Mouse (Mus musculus): Measurements from ENCODE around the gene Rfx4. TPM values are rescaled to one million over a fixed set of nuclear protein-coding genes. Genes with fewer than 3 reads are reported as not detected.
A peak's percentile ranks its signal among the peaks of the same experiment; 100 is the strongest.

The Rfx4 gene
- polyA plus RNA-seq, 1 experiment from 2014 or later: not detected

DNA sequence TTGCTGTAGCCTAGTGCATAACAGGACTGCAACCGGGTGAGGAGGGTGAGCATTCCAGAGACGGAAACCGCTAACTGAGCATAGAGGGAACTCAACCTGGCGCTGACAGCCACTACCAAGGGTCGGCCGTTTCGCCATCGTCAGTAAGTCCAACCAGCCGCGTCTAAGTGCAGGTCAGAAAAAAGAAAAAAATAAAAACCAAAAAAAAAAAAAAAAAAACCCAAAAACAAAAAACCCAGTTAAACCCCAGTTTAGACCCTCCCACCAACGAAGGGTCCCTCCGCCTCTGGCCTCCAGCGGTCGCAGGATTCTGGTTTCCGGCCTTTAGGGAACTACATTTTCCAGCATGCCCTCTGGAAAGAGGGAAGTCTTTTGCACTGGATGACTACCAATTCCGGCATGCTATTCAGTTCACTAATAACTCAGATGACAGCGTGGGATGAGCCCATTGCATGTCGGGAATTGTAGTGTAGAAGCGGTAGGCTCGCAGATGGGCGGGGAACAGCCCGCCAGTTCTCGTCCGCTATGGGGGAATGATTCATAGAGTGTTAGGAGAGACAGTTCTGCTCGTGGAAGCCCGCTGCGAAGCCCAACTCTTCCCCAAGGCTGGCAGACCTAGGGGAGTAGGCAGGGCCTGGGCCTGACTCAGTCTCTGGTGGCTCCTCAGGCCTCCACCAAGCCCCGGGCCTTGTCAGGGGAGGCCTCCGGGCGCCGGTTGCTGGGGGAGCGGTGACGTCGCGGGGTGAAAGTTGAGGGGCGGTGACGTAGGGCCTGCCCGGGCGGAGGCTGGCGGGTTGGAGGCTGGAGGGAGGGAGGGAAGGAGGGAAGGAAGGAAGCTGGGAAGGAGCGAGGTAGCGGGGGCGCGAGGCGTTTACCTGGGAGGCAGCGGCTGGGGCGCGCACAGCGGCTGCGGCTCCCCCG lies 161.2 kb downstream of the Rfx4 start, which contains the start of gene Ric8b:
Ric8b (plus strand) TSS at position 807 of the 921 bp plus-strand sequence.
- ATAC-seq (ENCODE audit: low FRiP score, low TSS enrichment): peak; percentile 99
- Histone ChIP-seq H3K4me2 (replicated peaks; ENCODE audit: low read depth) (peak within 1 kb of the TSS; percentile 75), H3K27me3 (ENCODE audit: control insufficient read depth, insufficient read depth, low read length) (no peaks in the 10 kb centered on the region), H3K27ac (replicated peaks) (peak within 1 kb of the TSS; percentile 95), H3K4me3 (ENCODE audit: low read depth, low read length) (peak within 1 kb of the TSS; percentile 69), H3K36me3 (ENCODE audit: control insufficient read depth, insufficient read depth, low read length) (no peaks in the 10 kb centered on the region), H3K9me3 (ENCODE audit: control insufficient read depth, low read length) (no peaks in the 10 kb centered on the region), H3K9ac (ENCODE audit: low read length) (peak within 1 kb of the TSS; percentile 79), H3K4me1 (replicated peaks; ENCODE audit: control insufficient read depth, insufficient read depth) (no peaks in the 10 kb centered on the region)
- TF ChIP-seq EP300 (optimal IDR thresholded peaks at IDR 0.05) (peak; percentile 84), CTCF (IDR thresholded peaks at IDR 0.05; ENCODE audit: low read depth) (peak; percentile 16; the same call in 1 of the 2 replicates)
- under 1% methylated on average over 45 of the region's 51 CpGs for WGBS
- peak; percentile 96 for DNase-seq (ENCODE audit: low spot score)

DNA sequence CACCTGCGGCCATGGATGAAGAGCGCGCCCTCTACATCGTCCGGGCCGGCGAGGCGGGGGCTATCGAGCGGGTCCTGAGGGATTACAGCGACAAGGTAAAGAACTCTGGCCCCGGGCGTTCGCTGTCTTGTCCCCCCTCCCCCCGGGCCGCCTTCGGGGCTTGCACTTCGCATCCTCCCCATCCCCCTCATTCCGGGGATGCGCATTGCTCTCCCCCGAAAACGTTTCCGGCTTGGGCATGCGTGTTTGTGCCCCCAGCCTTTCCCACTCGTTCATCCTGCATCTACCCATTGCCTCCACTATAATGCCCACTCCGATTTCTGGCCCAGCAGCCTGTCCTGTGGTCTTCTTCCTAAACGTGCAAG lies 161.9 kb downstream of the Rfx4 start:
- no peak; the same call in 1 of the 2 replicates for ATAC-seq (ENCODE audit: low FRiP score, low TSS enrichment)
- Histone ChIP-seq H3K9me3 (ENCODE audit: control insufficient read depth, low read length) (no peaks in the 10 kb centered on the region), H3K27ac (replicated peaks) (peak overlapping the region; percentile 95), H3K4me3 (ENCODE audit: low read depth, low read length) (peak overlapping the region; percentile 69), H3K9ac (ENCODE audit: low read length) (peak overlapping the region; percentile 79), H3K4me2 (replicated peaks; ENCODE audit: low read depth) (peak overlapping the region; percentile 75), H3K27me3 (ENCODE audit: control insufficient read depth, insufficient read depth, low read length) (no peaks in the 10 kb centered on the region), H3K36me3 (ENCODE audit: control insufficient read depth, insufficient read depth, low read length) (no peaks in the 10 kb centered on the region), H3K4me1 (replicated peaks; ENCODE audit: control insufficient read depth, insufficient read depth) (no peaks in the 10 kb centered on the region)
- no peak for DNase-seq (ENCODE audit: low spot score)
- no peak for TF ChIP-seq CTCF (IDR thresholded peaks at IDR 0.05; ENCODE audit: low read depth)
- no peak for TF ChIP-seq EP300 (optimal IDR thresholded peaks at IDR 0.05)
- 0% methylated on average over 18 of the region's 27 CpGs for WGBS

DNA sequence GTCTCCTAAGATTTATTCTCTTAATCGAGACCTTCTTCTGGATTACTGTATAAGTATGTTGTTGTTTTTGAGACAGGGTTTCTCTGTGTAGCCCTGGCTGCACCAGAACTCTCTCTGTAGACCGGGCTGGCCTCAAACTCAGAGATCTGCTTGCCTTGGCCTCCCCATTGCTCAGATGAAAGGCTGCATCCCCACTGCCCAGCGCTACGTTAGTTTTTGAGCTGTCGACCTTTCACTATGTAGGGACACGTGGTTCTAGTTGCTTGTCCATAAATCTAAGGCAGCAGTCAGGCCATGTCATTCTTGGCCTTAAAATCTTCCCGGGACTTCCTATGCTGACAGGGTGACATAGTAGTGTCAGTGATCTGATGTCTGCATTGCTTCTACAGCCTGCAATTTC lies 170.5 kb downstream of the Rfx4 start:
- H3K27me3 ChIP-seq (ENCODE audit: control insufficient read depth, insufficient read depth, low read length): no peaks in the 10 kb centered on the region
- H3K4me2 ChIP-seq (replicated peaks; ENCODE audit: low read depth): no peak overlapping the region
- DNase-seq (ENCODE audit: low spot score): no peak
- no peak overlapping the region for H3K27ac ChIP-seq (replicated peaks)
- no peak for TF ChIP-seq EP300 (optimal IDR thresholded peaks at IDR 0.05)
- no peaks in the 10 kb centered on the region; the same call in 1 of the 2 replicates for H3K36me3 ChIP-seq (ENCODE audit: control insufficient read depth, insufficient read depth, low read length)
- no peak overlapping the region for H3K9ac ChIP-seq (ENCODE audit: low read length)
- no peak overlapping the region for H3K4me3 ChIP-seq (ENCODE audit: low read depth, low read length)
- H3K9me3 ChIP-seq (ENCODE audit: control insufficient read depth, low read length): no peaks in the 10 kb centered on the region
- no peak for ATAC-seq (ENCODE audit: low FRiP score, low TSS enrichment)
- H3K4me1 ChIP-seq (replicated peaks; ENCODE audit: control insufficient read depth, insufficient read depth): no peaks in the 10 kb centered on the region
- 60% methylated on average over 7 of the region's 7 CpGs for WGBS

DNA sequence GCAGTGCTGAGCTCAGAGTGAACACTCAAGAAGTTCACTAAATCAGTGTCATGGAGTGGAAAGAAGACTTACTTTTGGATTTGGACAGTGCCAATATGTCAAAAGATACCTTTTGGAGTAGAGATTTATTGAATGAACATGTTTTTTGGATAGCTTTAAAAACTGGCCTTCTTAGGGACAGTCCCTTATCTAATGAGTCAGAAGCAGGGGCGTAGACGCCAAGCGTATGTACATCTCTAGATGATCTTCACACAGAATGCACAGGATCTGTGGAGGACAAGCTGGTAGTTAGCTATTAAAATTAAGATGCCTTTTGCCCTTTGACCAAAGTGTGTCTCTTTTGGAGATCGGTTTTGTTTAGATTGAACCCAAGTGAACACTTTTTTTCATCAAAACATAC lies 171.0 kb downstream of the Rfx4 start:
- Histone ChIP-seq H3K4me1 (replicated peaks; ENCODE audit: control insufficient read depth, insufficient read depth) (no peaks in the 10 kb centered on the region), H3K4me2 (replicated peaks; ENCODE audit: low read depth) (no peak overlapping the region), H3K9me3 (ENCODE audit: control insufficient read depth, low read length) (no peaks in the 10 kb centered on the region), H3K27me3 (ENCODE audit: control insufficient read depth, insufficient read depth, low read length) (no peaks in the 10 kb centered on the region), H3K27ac (replicated peaks) (no peak overlapping the region), H3K36me3 (ENCODE audit: control insufficient read depth, insufficient read depth, low read length) (no peaks in the 10 kb centered on the region; the same call in 1 of the 2 replicates), H3K4me3 (ENCODE audit: low read depth, low read length) (no peak overlapping the region), H3K9ac (ENCODE audit: low read length) (no peak overlapping the region)
- ATAC-seq (ENCODE audit: low FRiP score, low TSS enrichment) (no peak), DNase-seq (ENCODE audit: low spot score) (no peak)
- 73% methylated on average over 4 of the region's 4 CpGs for WGBS
- TF ChIP-seq CTCF (IDR thresholded peaks at IDR 0.05; ENCODE audit: low read depth) (no peak), EP300 (optimal IDR thresholded peaks at IDR 0.05) (no peak)

DNA sequence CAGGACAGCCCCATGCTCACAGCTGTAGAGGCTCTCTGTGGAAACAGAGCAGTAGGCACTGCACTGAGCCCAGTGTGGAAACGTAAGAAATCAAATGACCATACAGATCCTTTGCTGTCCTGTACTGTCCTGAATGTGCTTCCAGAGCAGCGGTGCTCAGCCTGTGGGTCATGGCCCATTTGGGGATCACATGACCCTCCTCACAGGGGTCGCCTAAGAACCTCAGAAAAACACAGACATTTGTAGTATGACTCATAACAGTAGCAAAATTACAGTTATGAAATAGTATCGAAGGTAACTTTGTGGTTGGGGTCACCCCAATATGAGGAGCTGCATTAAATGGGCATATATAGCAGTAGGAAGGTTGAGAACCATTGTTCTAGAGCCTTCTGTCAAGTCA lies 172.6 kb downstream of the Rfx4 start:
- no peaks in the 10 kb centered on the region for H3K27me3 ChIP-seq (ENCODE audit: control insufficient read depth, insufficient read depth, low read length)
- WGBS: 75% methylated on average over 4 of the region's 4 CpGs
- H3K27ac ChIP-seq (replicated peaks): no peak overlapping the region
- no peak for TF ChIP-seq CTCF (IDR thresholded peaks at IDR 0.05; ENCODE audit: low read depth)
- TF ChIP-seq EP300 (optimal IDR thresholded peaks at IDR 0.05): no peak
- ATAC-seq (ENCODE audit: low FRiP score, low TSS enrichment) (no peak), DNase-seq (ENCODE audit: low spot score) (no peak)
- no peaks in the 10 kb centered on the region; the same call in 1 of the 2 replicates for H3K36me3 ChIP-seq (ENCODE audit: control insufficient read depth, insufficient read depth, low read length)
- no peak overlapping the region for H3K4me2 ChIP-seq (replicated peaks; ENCODE audit: low read depth)
- H3K9ac ChIP-seq (ENCODE audit: low read length): no peak overlapping the region
- H3K4me3 ChIP-seq (ENCODE audit: low read depth, low read length): no peak overlapping the region
- no peaks in the 10 kb centered on the region for H3K9me3 ChIP-seq (ENCODE audit: control insufficient read depth, low read length)
- no peaks in the 10 kb centered on the region for H3K4me1 ChIP-seq (replicated peaks; ENCODE audit: control insufficient read depth, insufficient read depth)
